Mouse (Mus musculus) thymus, adult 2 months (tissue): ENCODE results near the gene Olfr229.

ENCODE experiments used
- CTCF ChIP-seq: fragments of 200-500 bp; IDR thresholded peaks from 2 replicates; pipeline ENCODE4 v1.5.1; 2012; ENCODE audit warnings: mild to moderate bottlenecking, control low read depth, low read length, moderate library complexity, borderline replicate concordance; ENCODE audit not compliant: control insufficient read depth, poor library complexity, insufficient read depth; ENCODE audit errors: extremely low read depth
- POLR2A ChIP-seq: fragments of 200-500 bp; IDR thresholded peaks from 2 replicates; pipeline ENCODE4 v1.6.1; 2012; ENCODE audit warnings: mild to moderate bottlenecking, low read length, control low read depth, moderate library complexity; ENCODE audit not compliant: control insufficient read depth, poor library complexity, insufficient read depth; ENCODE audit errors: extremely low read depth

DNA sequence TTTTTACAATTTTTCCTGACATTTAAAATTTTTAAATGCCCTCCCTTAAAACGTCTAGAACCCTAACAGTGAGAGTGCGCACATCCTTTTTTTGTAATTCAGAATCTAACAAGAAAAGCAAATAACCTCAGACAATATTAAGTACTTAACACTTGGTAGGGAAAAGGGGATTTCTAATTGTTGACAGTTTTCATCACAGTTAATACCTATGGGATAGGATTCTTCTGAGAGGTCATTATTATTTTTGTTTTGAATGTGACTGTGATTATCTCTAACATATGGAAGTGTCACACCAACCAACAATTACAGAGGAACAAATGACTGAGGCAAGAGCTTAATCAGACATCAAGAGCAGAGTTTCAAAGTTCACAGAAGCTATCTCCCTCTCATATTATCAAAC is at the start of gene Olfr229:
- TF ChIP-seq CTCF: no peak
- TF ChIP-seq POLR2A: no peak
